Mouse (Mus musculus): ENCODE results near the gene Rhox12.

The Rhox12 gene

DNA sequence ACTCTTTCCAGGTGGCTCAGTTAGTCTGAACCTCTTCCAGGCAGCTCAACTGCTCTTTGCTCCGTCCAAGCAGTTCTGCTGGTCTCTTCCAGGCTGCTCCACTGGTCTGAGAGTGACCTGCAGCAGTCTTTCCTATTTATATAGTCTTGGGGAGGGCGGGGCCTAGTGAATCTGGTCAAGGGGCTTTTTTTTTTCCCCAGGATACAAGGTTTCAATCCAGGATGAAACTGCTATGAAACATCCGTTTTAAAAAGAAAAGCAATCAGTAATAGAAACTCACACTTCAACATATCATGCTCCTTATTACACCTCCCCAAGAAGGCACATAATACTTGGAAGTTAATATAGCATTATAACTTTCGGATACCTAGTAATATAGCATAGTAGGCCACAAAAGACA, at the start of gene Rhox12:
Rhox12 (minus strand) TSS at position 101 of the 400 bp plus-strand sequence.
- DNase-seq, result no peak

GRCm38 (mm10) chrX:38159097-38159496, 48.4 kb upstream of the Rhox12 start:
- DNase-seq, result no peak

DNA sequence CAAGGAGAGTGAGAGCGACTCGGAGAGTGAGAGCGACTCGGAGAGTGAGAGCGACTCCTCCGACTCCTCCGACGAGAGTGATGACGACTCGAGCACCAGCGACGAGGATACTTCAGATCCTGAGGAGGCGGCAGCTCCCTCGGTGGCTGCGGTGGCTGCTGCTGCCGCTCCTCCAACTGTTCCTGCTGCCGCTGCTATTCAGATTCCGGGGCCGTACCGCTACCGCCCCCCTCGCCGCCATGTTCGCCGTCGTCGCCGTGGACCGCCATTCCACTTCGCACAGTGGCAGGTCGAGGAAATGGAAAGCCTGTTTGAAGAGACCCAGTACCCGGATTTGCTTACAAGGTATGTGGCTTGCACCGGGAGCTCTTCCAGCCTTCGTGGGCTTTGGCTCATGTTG, 10.8 kb upstream of the Rhox12 start:
- no peak for DNase-seq

GRCm38 (mm10) chrX:38120982-38121381, 10.3 kb upstream of the Rhox12 start, which contains the start of gene Rhox13:
Gene Rhox13, plus strand, starts transcription at chrX:38121219.
- no peak for DNase-seq

DNA sequence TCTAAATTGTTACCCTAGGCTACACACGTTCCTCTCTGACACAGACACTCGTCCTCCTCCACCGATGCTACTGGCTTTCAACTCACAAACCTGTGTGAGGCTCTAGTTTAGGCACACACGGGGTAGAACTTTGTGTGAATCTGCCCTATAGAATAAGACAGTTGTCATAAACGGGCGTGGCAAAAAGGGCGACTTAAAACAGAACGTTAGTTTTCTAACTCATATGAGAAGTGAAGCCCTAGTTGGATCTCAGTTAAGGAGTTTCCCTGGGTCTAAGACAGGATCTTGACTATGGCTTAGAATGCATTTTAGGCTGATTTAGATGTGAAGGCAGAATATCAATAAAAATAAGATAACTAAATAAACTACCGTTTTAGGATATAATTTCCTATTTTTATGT, 25.7 kb downstream of the Rhox12 start, which contains the start of gene Rhox11:
Rhox11 (minus strand) TSS at position 101 of the 400 bp plus-strand sequence.
- no peak for DNase-seq

- peak; percentile 68 for DNase-seq
Observed at GRCm38 (mm10) chrX:38084226-38084625, 26.5 kb downstream of the Rhox12 start.

GRCm38 (mm10) chrX:38066175-38066574, 44.5 kb downstream of the Rhox12 start, which contains the start of gene Rhox10:
Gene Rhox10, plus strand, starts transcription at chrX:38066475.
- DNase-seq, result no peak

- peak; percentile 12 for DNase-seq
Observed at GRCm38 (mm10) chrX:38061544-38061943, 49.2 kb downstream of the Rhox12 start.

Measured in kidney, postnatal 10 days (tissue).